Mouse (Mus musculus) left cerebral cortex, adult 2 months (tissue): ENCODE results near the gene Prex1. TPM values are rescaled to one million over a fixed set of nuclear protein-coding genes. Genes with fewer than 3 reads are reported as not detected.

Experiments used
- DNase-seq, 2 experiments: peaks; one replicate each; pipeline ENCODE4 v3.0.0; 2021 to 2022; ENCODE audit warnings: low spot score in 2 of 2, mixed read lengths in 1 of 2; ENCODE audit errors: extremely low spot score in 1 of 2
- H3K27ac ChIP-seq: fragments of 200-600 bp; 2 replicates; pipeline ENCODE4 v1.8.1; 2022
- H3K4me3 ChIP-seq: fragments of 200-600 bp; 2 replicates; pipeline ENCODE4 v1.8.1; 2022
- CTCF ChIP-seq: fragments of 200-600 bp; IDR thresholded peaks from 2 replicates; pipeline ENCODE4 v1.8.1; 2022; ENCODE audit warnings: antibody characterized with exemption, mild to moderate bottlenecking, moderate library complexity
- intact Hi-C: fragments of 180-260 bp; cut with DNase I; formaldehyde crosslinking; loops from one replicate; pipeline ENCODE4 v1.15.1; 2025
- total RNA-seq, 2 experiments: library from RNA; stranded (reverse); gene quantifications; 2 replicates each; pipeline ENCODE4 v1.2.3; 2021

Prex1 gene
- total RNA-seq, 2 experiments from 2014 or later: 110 to 115 TPM

- no peak overlapping the region for H3K27ac ChIP-seq
- no peak for TF ChIP-seq CTCF
- H3K4me3 ChIP-seq: no peak overlapping the region
- no peak for DNase-seq
- intact Hi-C loops: no loop called here
Measured at GRCm38 (mm10) chr2:166575419-166575818, 138.2 kb downstream of the Prex1 start.

- peak; percentile 84 for TF ChIP-seq CTCF
- no peak overlapping the region for H3K27ac ChIP-seq
- DNase-seq: peak; percentile 63 to 74
- H3K4me3 ChIP-seq: no peak overlapping the region
- intact Hi-C loops: no loop called here
Measured at GRCm38 (mm10) chr2:166574934-166575333, 138.7 kb downstream of the Prex1 start.

- DNase-seq: no peak
- H3K27ac ChIP-seq: no peak overlapping the region
- no peak for TF ChIP-seq CTCF
- H3K4me3 ChIP-seq: no peak overlapping the region
- intact Hi-C loops: no loop called here
Measured at GRCm38 (mm10) chr2:166573621-166574020, 140.0 kb downstream of the Prex1 start.

GRCm38 (mm10) chr2:166572297-166572696, 141.3 kb downstream of the Prex1 start:
- TF ChIP-seq CTCF: no peak
- H3K27ac ChIP-seq: no peak overlapping the region
- H3K4me3 ChIP-seq: no peak overlapping the region
- DNase-seq: no peak
- intact Hi-C loops: no loop called here

GRCm38 (mm10) chr2:166569182-166569581, 144.4 kb downstream of the Prex1 start:
- no peak for DNase-seq
- intact Hi-C loops: loop anchor here (10.0 kb wide), 1 partner anchor 784 kb away; no protein-coding TSS in a partner anchor
- TF ChIP-seq CTCF: no peak
- H3K4me3 ChIP-seq: no peak overlapping the region
- H3K27ac ChIP-seq: no peak overlapping the region

- intact Hi-C loops: loop anchor here (2.0 to 10.0 kb wide), 2 partner anchors 457 to 781 kb away; no protein-coding TSS in a partner anchor
- no peak for DNase-seq
Measured at GRCm38 (mm10) chr2:166565503-166565902, 148.1 kb downstream of the Prex1 start.

GRCm38 (mm10) chr2:166564455-166564854, 149.2 kb downstream of the Prex1 start:
- no peak overlapping the region for H3K27ac ChIP-seq
- peak; percentile 77 for TF ChIP-seq CTCF
- peak; percentile 51 to 61 for DNase-seq
- H3K4me3 ChIP-seq: no peak overlapping the region
- intact Hi-C loops: loop anchor here (1.0 to 10.0 kb wide), 5 partner anchors 77 to 780 kb away; partner anchors contain the start of gene Sulf2

More at GRCm38 (mm10) chr2:166565503-166565902, 148.1 kb downstream of the Prex1 start:
- no peak overlapping the region for H3K4me3 ChIP-seq
- peak; percentile 37 for TF ChIP-seq CTCF
- no peak overlapping the region for H3K27ac ChIP-seq

- peak; percentile 74 for TF ChIP-seq CTCF
- peak; percentile 81 to 88 for DNase-seq
- Histone ChIP-seq H3K27ac (no peak overlapping the region), H3K4me3 (no peak overlapping the region)
- intact Hi-C loops: loop anchor here (1.0 to 10.0 kb wide), 5 partner anchors 77 to 779 kb away; partner anchors contain the start of gene Sulf2
Measured at GRCm38 (mm10) chr2:166563890-166564289, 149.7 kb downstream of the Prex1 start.

GRCm38 (mm10) chr2:166563076-166563475, 150.6 kb downstream of the Prex1 start:
- intact Hi-C loops: loop anchor here (5.0 to 10.0 kb wide), 2 partner anchors 76 to 778 kb away; no protein-coding TSS in a partner anchor
- H3K4me3 ChIP-seq: no peak overlapping the region
- TF ChIP-seq CTCF: no peak
- no peak overlapping the region for H3K27ac ChIP-seq
- no peak for DNase-seq

GRCm38 (mm10) chr2:166561781-166562180, 151.9 kb downstream of the Prex1 start:
- DNase-seq: no peak
- intact Hi-C loops: loop anchor here (5.0 to 10.0 kb wide), 2 partner anchors 74 to 777 kb away; no protein-coding TSS in a partner anchor
- no peak for TF ChIP-seq CTCF
- H3K27ac ChIP-seq: no peak overlapping the region
- no peak overlapping the region for H3K4me3 ChIP-seq

- Histone ChIP-seq H3K27ac (no peak overlapping the region), H3K4me3 (no peak overlapping the region)
- intact Hi-C loops: loop anchor here (5.0 to 10.0 kb wide), 2 partner anchors 74 to 776 kb away; no protein-coding TSS in a partner anchor
- no peak for DNase-seq
- TF ChIP-seq CTCF: no peak
Measured at GRCm38 (mm10) chr2:166560826-166561225, 152.8 kb downstream of the Prex1 start.

- H3K4me3 ChIP-seq: no peak overlapping the region
- no peak overlapping the region for H3K27ac ChIP-seq
- TF ChIP-seq CTCF: no peak
- DNase-seq: no peak
- intact Hi-C loops: no loop called here
Measured at GRCm38 (mm10) chr2:166559531-166559930, 154.1 kb downstream of the Prex1 start.

GRCm38 (mm10) chr2:166555508-166555907, 158.1 kb downstream of the Prex1 start:
- TF ChIP-seq CTCF: peak; percentile 72
- DNase-seq: peak in 1 of 2 experiments; percentile 57
- intact Hi-C loops: no loop called here
- no peak overlapping the region for H3K4me3 ChIP-seq
- no peak overlapping the region for H3K27ac ChIP-seq
